Mouse (Mus musculus): ENCODE measurements around the gene Slc10a7.
"Not testable (repeated sequence)": the region's sequence is repeated elsewhere in the genome, so short reads cannot be mapped to it uniquely, and the experiment has no call there.

The Slc10a7 gene

GRCm38 (mm10) chr8:78509273-78510031, at the start of gene Slc10a7:
Slc10a7 (plus strand) TSS chr8:78509346.
- peak; percentile 80 to 81 for DNase-seq (ENCODE audit: low spot score in 2 of 2)

GRCm38 (mm10) chr8:78463941-78464340, 45.2 kb upstream of the Slc10a7 start:
- DNase-seq (ENCODE audit: low spot score in 2 of 2): no peak

- no peak for DNase-seq (ENCODE audit: low spot score in 2 of 2)
Observed at GRCm38 (mm10) chr8:78467889-78468288, 41.3 kb upstream of the Slc10a7 start.

- DNase-seq (ENCODE audit: low spot score in 2 of 2): no peak
Observed at GRCm38 (mm10) chr8:78477051-78477829, 31.9 kb upstream of the Slc10a7 start.

- DNase-seq (ENCODE audit: low spot score in 2 of 2): no peak
Observed at GRCm38 (mm10) chr8:78489733-78490132, 19.4 kb upstream of the Slc10a7 start.

DNA sequence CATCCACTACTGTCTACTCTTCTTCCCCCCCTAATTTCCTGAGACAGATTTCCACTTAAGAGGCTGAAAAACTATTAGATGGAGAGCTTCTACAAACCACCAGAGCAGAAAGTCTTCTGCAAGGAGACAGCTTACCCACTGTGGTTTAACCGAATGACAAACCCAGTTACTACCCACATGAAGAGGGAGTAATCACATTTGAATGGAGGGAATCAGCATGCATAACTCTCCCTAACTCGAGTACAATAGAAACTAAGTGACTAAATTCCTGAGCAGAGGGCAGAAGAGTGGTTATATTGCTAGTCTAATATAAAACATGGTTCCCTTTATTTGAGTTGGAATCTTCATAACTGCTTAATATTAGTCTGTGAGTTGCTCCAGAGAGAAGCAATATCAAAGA, 16.1 kb upstream of the Slc10a7 start:
- DNase-seq (ENCODE audit: low spot score in 2 of 2): no peak

DNA sequence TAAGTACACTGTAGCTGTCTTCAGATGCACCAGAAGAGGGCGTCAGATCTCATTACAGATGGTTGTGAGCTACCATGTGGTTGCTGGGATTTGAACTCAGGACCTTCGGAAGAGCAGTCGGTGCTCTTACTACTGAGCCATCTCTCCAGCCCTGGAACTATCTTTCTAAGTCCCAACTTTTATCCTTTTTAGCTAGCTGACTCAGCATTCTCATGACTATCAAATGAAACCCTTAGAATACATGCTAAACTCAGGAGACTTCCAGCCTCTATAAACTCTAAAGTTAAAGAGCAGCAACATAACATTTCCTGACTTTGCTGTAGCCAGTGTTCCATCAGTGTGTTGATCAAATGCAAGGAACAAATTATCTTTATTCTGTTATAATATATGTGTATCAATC, 12.9 kb upstream of the Slc10a7 start:
- DNase-seq (ENCODE audit: low spot score in 2 of 2): not testable (repeated sequence)

- no peak for DNase-seq (ENCODE audit: low spot score in 2 of 2)
Observed at GRCm38 (mm10) chr8:78502706-78503105, 6.4 kb upstream of the Slc10a7 start.

DNA sequence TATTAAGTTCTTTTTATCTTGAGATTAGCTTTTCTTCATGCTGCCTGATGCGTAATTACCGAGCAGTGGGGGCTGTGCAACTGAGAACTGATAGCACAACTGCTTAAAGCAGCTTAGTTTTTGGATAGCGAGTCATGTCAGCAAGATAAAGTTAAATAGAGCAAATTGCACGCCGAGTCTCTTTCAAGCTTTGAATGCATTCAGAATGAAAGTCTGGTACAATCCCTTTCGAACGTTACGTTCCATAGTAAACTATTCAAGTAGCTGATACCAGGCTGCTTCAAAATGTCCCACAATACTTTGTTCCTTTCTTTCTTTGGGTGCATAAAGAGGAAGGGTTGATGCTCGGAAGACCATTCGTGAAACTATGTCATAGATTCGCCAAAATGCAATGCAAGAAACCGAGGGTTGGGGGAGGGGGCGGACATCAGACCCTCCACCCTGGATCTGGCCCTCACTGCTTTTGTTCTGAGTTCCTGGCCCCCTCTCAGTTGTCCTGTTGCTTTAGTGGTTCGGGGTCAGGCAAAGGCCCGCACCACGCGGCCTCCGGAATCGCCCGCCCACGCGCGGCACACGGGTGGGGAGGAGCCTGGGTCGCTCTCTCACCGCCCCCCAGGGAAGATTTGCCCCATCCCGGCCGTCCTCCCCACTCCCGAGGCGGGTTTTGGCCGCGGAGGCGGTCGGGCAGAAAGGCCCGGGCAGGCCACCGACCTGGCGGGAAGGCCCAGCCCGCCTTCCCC, 997 bp upstream of the Slc10a7 start:
- DNase-seq (ENCODE audit: low spot score in 2 of 2): peak; percentile 33 to 51

DNA sequence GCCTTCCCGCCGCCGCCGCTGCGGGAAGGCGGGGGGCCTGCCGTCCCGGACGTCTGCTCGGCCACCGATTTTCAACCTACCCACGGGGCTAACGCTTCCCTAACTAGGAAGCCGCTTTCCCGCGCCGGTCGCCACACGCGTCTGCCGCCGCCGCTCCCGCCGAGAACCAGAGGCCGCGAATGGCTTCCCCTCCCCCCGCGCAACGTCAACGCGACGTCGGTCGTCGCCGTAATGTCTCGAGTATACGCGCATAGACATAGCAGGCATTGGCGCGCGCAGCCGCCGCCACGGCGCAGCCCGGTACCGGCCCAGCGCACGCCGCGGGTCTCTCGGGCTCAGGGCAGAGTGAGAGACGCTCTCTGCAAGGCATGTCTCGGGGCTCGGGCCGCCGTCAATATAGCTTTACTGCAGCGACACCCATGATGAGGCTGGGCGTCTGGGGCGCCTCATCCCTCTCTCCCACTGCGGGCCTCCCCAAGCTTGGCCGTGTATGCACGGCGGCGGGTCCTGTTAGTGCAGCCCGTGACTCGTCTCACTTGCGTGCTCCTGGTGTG, 350 bp upstream of the Slc10a7 start, which contains the start of gene Rbmxl1:
TSS of gene Rbmxl1 (minus strand) at position 180 of the 554 bp plus-strand sequence.
- DNase-seq (ENCODE audit: low spot score in 2 of 2): peak; percentile 85 to 95

- DNase-seq (ENCODE audit: low spot score in 2 of 2): no peak
Observed at GRCm38 (mm10) chr8:78510094-78510493, 948 bp downstream of the Slc10a7 start.

GRCm38 (mm10) chr8:78510926-78511325, 1.8 kb downstream of the Slc10a7 start:
- no peak for DNase-seq (ENCODE audit: low spot score in 2 of 2)

DNA sequence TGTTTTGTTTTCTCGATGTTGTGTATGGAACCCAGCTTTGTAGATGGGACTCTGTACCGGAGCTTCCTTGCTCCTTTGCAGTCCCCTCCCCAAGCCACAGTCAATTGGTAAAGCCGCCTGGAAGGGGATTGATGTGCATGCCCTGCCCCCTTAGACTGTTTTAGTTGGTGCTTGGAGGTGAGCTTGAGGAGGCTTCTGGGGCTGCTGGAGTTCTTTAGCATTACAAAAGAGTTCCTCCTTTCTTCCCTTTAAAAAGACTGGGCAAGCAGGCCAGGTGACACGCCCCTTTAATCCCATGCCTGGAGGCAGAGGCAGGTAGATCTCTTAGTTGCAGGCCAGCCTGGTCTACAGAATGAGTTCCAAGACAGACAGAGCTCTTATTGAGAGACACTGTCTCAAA, 4.0 kb downstream of the Slc10a7 start:
- DNase-seq (ENCODE audit: low spot score in 2 of 2): no peak

DNA sequence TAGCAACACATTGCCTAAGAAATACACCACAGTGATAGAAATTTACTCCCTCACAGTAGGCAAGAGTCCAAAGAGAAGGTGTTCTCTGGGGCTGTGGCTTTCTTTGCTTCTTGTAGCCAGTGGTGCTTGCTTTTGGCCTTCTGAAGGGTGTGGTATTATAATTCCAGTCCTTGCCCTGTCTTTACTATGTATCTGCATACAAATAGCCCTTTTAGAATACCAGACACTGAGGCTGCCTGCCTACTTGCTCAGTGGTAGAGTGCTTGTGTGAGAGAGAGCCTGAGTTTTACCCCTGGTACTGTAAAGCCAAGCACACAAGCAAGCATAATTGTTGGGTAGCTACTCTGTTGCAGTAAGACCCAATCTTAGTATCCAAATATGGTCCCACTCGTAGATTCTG, 5.6 kb downstream of the Slc10a7 start:
- DNase-seq (ENCODE audit: low spot score in 2 of 2): no peak

DNA sequence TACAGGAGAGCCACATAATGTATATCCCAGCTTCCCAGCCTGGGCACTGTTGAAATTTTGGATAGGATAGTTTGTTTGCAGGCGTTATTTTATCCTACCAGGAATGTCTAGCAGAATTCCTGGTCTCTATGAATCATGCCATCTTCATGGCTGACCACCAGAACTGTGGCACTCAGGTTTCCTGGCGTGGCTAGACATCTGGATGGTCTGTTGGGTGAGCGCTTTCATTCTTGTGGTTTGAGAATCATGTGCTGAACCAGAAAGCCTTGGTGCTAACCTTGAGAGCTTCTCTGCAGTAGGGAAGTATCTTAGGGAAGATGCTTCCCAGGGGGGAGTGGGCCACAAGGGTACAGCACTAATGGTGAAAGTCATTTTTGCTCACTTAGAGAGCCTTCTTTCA, 6.0 kb downstream of the Slc10a7 start:
- DNase-seq (ENCODE audit: low spot score in 2 of 2): no peak

DNA sequence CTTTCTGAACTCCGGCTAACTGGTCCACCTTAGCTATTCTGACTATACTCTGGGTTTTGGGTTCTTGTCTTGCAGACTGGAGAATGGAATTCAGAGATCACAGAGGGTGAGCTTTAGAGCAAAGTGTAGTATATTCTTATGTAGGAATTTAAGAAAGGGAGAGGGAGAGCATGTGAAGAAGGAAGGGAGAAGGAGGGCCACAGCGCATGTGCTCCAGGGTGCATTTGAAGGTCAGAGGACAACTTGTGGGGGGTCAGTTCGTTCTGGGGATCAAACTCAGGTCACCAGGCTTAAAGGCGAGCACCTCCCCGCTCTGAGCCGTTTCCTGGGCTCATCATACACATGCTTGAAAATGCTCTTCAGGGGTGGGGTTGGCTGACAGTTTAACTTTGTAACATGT, 24.8 kb downstream of the Slc10a7 start:
- no peak for DNase-seq (ENCODE audit: low spot score in 2 of 2)

GRCm38 (mm10) chr8:78536716-78537115, 27.6 kb downstream of the Slc10a7 start:
- DNase-seq (ENCODE audit: low spot score in 2 of 2): no peak

DNA sequence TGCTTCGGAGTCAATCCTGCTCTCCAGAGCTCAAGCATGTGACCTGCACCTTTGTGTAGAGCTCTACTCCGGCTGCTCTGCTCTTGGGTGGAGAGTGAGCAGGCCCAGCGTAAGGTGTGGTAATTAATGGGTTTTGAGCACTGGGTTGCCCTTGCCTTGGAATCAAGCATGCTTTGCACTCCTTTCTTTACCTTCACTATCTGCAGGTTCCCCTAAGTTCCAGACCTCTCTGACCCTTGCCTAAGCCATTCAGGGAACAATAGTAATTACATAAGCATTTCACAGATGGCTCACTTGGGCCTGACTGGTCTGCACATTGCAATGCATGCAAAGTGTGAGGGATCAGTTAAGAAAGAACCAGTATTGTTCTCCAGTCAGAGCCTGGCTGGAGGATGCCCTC, 28.6 kb downstream of the Slc10a7 start:
- no peak for DNase-seq (ENCODE audit: low spot score in 2 of 2)

- DNase-seq (ENCODE audit: low spot score in 2 of 2): not testable (repeated sequence)
Observed at GRCm38 (mm10) chr8:78542670-78543069, 33.5 kb downstream of the Slc10a7 start.

DNA sequence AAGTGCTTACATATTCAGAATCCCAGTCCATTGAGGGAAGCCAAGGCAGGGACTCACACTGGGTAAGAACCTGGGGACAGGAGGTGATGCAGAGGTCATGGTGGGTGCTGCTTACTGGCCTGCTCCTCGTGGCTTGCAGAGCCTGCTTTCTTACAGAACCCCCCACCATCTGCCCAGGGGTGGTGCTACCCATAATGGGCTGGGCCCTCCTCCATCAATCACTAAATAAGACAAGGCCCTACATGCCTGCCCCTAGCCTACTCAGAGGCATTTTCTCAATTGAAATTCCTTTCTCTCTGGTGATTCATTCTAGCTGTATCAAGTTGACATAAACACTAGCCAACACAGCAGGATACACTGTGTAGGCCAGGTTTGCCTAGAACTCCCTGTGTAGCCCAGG, 34.5 kb downstream of the Slc10a7 start:
- no peak for DNase-seq (ENCODE audit: low spot score in 2 of 2)

GRCm38 (mm10) chr8:78544545-78544944, 35.4 kb downstream of the Slc10a7 start:
- DNase-seq (ENCODE audit: low spot score in 2 of 2): no peak
